Mouse (Mus musculus): ENCODE measurements around the gene Trim46.

Gene Trim46

GRCm38 (mm10) chr3:89270051-89270755 is 24.1 kb upstream of the Trim46 start, which contains the start of gene Slc50a1:
TSS of gene Slc50a1 (minus strand) at chr3:89270570.
- peak; percentile 84 for DNase-seq

- DNase-seq: no peak
Observed at GRCm38 (mm10) chr3:89268916-89269315, 22.8 kb upstream of the Trim46 start.

GRCm38 (mm10) chr3:89266439-89266893 is 20.4 kb upstream of the Trim46 start:
- peak; percentile 83 for DNase-seq

- DNase-seq: no peak
Observed at GRCm38 (mm10) chr3:89262417-89262816, 16.3 kb upstream of the Trim46 start.

- DNase-seq: no peak
Observed at GRCm38 (mm10) chr3:89260211-89260610, 14.1 kb upstream of the Trim46 start.

- no peak for DNase-seq
Observed at GRCm38 (mm10) chr3:89259076-89259475, 13.0 kb upstream of the Trim46 start, which contains the start of gene Dpm3. TSS of gene Dpm3 (plus strand) at chr3:89259358.

GRCm38 (mm10) chr3:89256177-89256576 is 10.1 kb upstream of the Trim46 start:
- no peak for DNase-seq

GRCm38 (mm10) chr3:89254994-89255393 is 8.9 kb upstream of the Trim46 start:
- no peak for DNase-seq

GRCm38 (mm10) chr3:89251365-89251895 is 5.3 kb upstream of the Trim46 start:
- no peak for DNase-seq

- DNase-seq: no peak
Observed at GRCm38 (mm10) chr3:89250435-89251040, 4.4 kb upstream of the Trim46 start.

GRCm38 (mm10) chr3:89247466-89247865 is 1.4 kb upstream of the Trim46 start:
- no peak for DNase-seq

- peak; percentile 72 for DNase-seq
Observed at GRCm38 (mm10) chr3:89245688-89246171, 379 bp downstream of the Trim46 start, which contains the start of gene Krtcap2. TSS of gene Krtcap2 (plus strand) at chr3:89245966.

- DNase-seq: peak; percentile 67
Observed at GRCm38 (mm10) chr3:89244982-89245687, 974 bp downstream of the Trim46 start.

- no peak for DNase-seq
Observed at GRCm38 (mm10) chr3:89244158-89244981, 1.7 kb downstream of the Trim46 start.

GRCm38 (mm10) chr3:89243609-89244008 is 2.5 kb downstream of the Trim46 start:
- no peak for DNase-seq

GRCm38 (mm10) chr3:89242331-89242895 is 3.7 kb downstream of the Trim46 start:
- no peak for DNase-seq

- DNase-seq: no peak
Observed at GRCm38 (mm10) chr3:89238494-89238893, 7.6 kb downstream of the Trim46 start.

- no peak for DNase-seq
Observed at GRCm38 (mm10) chr3:89237682-89238081, 8.4 kb downstream of the Trim46 start.

- DNase-seq: no peak
Observed at GRCm38 (mm10) chr3:89236516-89236915, 9.6 kb downstream of the Trim46 start.

GRCm38 (mm10) chr3:89233562-89234110 is 12.5 kb downstream of the Trim46 start:
- no peak for DNase-seq

- DNase-seq: no peak
Observed at GRCm38 (mm10) chr3:89232614-89233013, 13.5 kb downstream of the Trim46 start.
